Comparison of ENCODE assay signal across 20 mouse cellular contexts in the genomic region with DNA sequence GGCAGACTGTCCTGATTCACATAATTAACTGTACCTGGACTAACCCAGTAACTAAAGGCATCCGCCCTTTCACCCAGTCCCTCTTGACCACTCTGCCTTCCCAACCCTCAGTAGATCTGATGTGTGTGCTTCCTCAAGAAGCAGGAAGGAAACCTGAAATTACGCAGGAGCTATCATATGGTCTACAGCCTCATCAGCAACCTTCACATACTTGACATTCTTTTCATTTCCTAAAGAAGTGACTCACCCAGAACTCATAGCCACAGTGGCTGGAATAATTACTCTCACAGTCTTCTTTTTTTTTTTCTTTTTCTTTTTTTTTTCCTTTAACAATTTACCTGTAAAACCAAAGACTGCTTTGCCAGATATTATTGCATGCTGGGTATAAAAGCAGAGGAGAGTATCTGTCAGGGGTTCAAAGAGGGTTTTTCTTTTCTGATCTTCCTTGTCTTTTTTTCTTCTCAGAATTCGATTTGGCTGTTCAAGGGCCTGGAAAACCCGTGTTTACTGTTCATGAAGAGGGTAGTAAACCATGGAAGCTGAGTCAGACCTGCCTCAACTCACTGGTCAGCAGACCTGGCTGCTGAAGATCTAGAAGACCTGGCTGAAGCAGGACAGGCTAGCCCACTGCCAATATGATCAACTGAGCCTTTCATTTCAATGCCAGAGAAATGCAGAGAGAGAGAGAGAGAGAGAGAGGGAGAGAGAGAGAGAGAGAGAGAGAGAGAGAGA. TPM values are rescaled to one million over a fixed set of nuclear protein-coding genes. Genes with fewer than 3 reads are reported as not detected.
DNase-seq lines count a peak whose midpoint lies in the region; ATAC-seq and TF ChIP-seq lines count a peak whose summit lies in the region.
"Had no signal": no experiment of that assay in that cellular context is flagged by ENCODE, and none has a peak within 500 bp of the region (broad histone marks: within the 10 kb centered on the region; RNA-seq: fewer than 3 reads in every experiment).

No protein-coding gene starts in this region.

- H3ac ChIP-seq in myocyte (ENCODE audit: control insufficient read depth, insufficient read length) = no peak overlapping the region

- DNase-seq in embryo, embryonic 10.5 days (ENCODE audit: low spot score) = peak; percentile 8
- no peak for DNase-seq in embryo, embryonic 11 days
- DNase-seq in lung, embryonic 14.5 days = peak; percentile 11
- no peak for DNase-seq in lung, postnatal 14 days
- peak; percentile 13 for DNase-seq in R1 (ENCODE audit: low read depth, low spot score)
- no peak for DNase-seq in gastrocnemius, adult 8-10 months (ENCODE audit: low spot score in 2 of 2)
- DNase-seq: adrenal gland, postnatal 36 days; cerebellum, adult 8-10 months; heart, postnatal 36 days; kidney, adult 9 months; lung, postnatal 36 days; right cerebral cortex, adult 18-20 months; thymus, adult 18-20 months; thymus, postnatal 4 days had no signal

- H3K9me3 ChIP-seq in lung, embryonic 14.5 days (ENCODE audit: low read depth, low read length) = no peaks in the 10 kb centered on the region
- no peaks in the 10 kb centered on the region for H3K9me3 ChIP-seq in kidney, embryonic 15.5 days (replicated peaks)
- H3K9me3 ChIP-seq: embryonic facial prominence, embryonic 12.5 days; liver, embryonic 15.5 days had no signal

- H3K4me1 ChIP-seq in lung, embryonic 14.5 days (ENCODE audit: insufficient read depth) = no peaks in the 10 kb centered on the region
- no peaks in the 10 kb centered on the region for H3K4me1 ChIP-seq in kidney, embryonic 15.5 days
- H3K4me1 ChIP-seq: embryonic facial prominence, embryonic 12.5 days; liver, embryonic 15.5 days had no signal

- no peak overlapping the region for H3K4me2 ChIP-seq in lung, embryonic 14.5 days
- peak overlapping the region; percentile 60 for H3K4me2 ChIP-seq in myocyte (ENCODE audit: low read depth)
- no peak overlapping the region for H3K4me2 ChIP-seq in kidney, embryonic 15.5 days
- H3K4me2 ChIP-seq: embryonic facial prominence, embryonic 12.5 days; hindbrain, embryonic 14.5 days; liver, embryonic 15.5 days had no signal

- TF ChIP-seq CTCF in lung, embryonic 14.5 days (IDR thresholded peaks at IDR 0.05; ENCODE audit: low read depth) = no peak

- no peak for TF ChIP-seq POLR2A in myocyte (IDR thresholded peaks at IDR 0.05; ENCODE audit: insufficient read length, low read depth)

- H3K79me2 ChIP-seq in myocyte (ENCODE audit: control insufficient read depth, insufficient read depth) = no peaks in the 10 kb centered on the region

- 0 out of 2 replicates have a peak, but pooled peaks have one; percentile 31 for ATAC-seq in lung, embryonic 14.5 days (ENCODE audit: insufficient read depth)
- ATAC-seq in kidney, embryonic 15.5 days (replicated peaks; ENCODE audit: low FRiP score) = no peak
- ATAC-seq: forebrain, embryonic 16.5 days had no signal

- H3K36me3 ChIP-seq in lung, embryonic 14.5 days (ENCODE audit: insufficient read depth) = no peaks in the 10 kb centered on the region
- no peaks in the 10 kb centered on the region for H3K36me3 ChIP-seq in myocyte (ENCODE audit: control insufficient read depth, insufficient read depth)
- H3K36me3 ChIP-seq in kidney, embryonic 15.5 days = no peaks in the 10 kb centered on the region
- H3K36me3 ChIP-seq: embryonic facial prominence, embryonic 12.5 days; liver, embryonic 15.5 days had no signal

- H3K27ac ChIP-seq in lung, embryonic 14.5 days (ENCODE audit: low read depth) = no peak overlapping the region
- H3K27ac ChIP-seq in kidney, embryonic 15.5 days = no peak overlapping the region
- H3K27ac ChIP-seq: embryonic facial prominence, embryonic 12.5 days; hindbrain, embryonic 14.5 days; liver, embryonic 15.5 days had no signal

- WGBS in lung, embryonic 14.5 days = 56% methylated on average over 4 of the region's 4 CpGs
- 66% methylated on average over 4 of the region's 4 CpGs for WGBS in kidney, embryonic 15.5 days

- no peak overlapping the region for H3K4me3 ChIP-seq in lung, embryonic 14.5 days (ENCODE audit: low read depth, low read length)
- no peak overlapping the region for H3K4me3 ChIP-seq in myocyte
- no peak overlapping the region for H3K4me3 ChIP-seq in kidney, embryonic 15.5 days (replicated peaks)
- H3K4me3 ChIP-seq: embryonic facial prominence, embryonic 12.5 days; liver, embryonic 15.5 days had no signal

- no peak overlapping the region for H3K9ac ChIP-seq in lung, embryonic 14.5 days
- H3K9ac ChIP-seq in kidney, embryonic 15.5 days = no peak overlapping the region
- H3K9ac ChIP-seq: embryonic facial prominence, embryonic 12.5 days; hindbrain, embryonic 14.5 days; liver, embryonic 15.5 days had no signal

- no peaks in the 10 kb centered on the region for H3K27me3 ChIP-seq in lung, embryonic 14.5 days (ENCODE audit: insufficient read depth, low read length)
- H3K27me3 ChIP-seq in myocyte (ENCODE audit: control insufficient read depth, insufficient read depth, insufficient read length) = no peaks in the 10 kb centered on the region
- H3K27me3 ChIP-seq in kidney, embryonic 15.5 days = no peaks in the 10 kb centered on the region
- H3K27me3 ChIP-seq: embryonic facial prominence, embryonic 12.5 days; liver, embryonic 15.5 days had no signal

TF ChIP-seq in myocyte, 11 proteins besides CTCF, POLR2A, EP300 and RAD21:
- TF ChIP-seq MYOG (IDR thresholded peaks at IDR 0.05; ENCODE audit: control insufficient read depth in 1 of 3, insufficient read depth in 1 of 3, insufficient read length in 2 of 3, low read depth in 2 of 3) = no peak
- no peak for TF ChIP-seq MYOD1 (IDR thresholded peaks at IDR 0.05; ENCODE audit: control insufficient read depth in 1 of 3, insufficient read length in 2 of 3, low read depth in 2 of 3)
- no peak for TF ChIP-seq MAX (IDR thresholded peaks at IDR 0.05; ENCODE audit: low read depth)
- no peak for TF ChIP-seq CEBPB (IDR thresholded peaks at IDR 0.05; ENCODE audit: insufficient read depth, poor library complexity, severe bottlenecking)
- TF ChIP-seq E2F4 (IDR thresholded peaks at IDR 0.05; ENCODE audit: insufficient read depth) = no peak
- no peak for TF ChIP-seq POLR2AphosphoS2 (IDR thresholded peaks at IDR 0.05; ENCODE audit: insufficient read length, low read depth)
- TF ChIP-seq USF1 (IDR thresholded peaks at IDR 0.05; ENCODE audit: low read depth) = no peak
- TF ChIP-seq REST (IDR thresholded peaks at IDR 0.05; ENCODE audit: insufficient read depth, insufficient read length) = no peak
- TF ChIP-seq SRF (IDR thresholded peaks at IDR 0.05; ENCODE audit: control insufficient read depth, insufficient read length, low read depth) = no peak
- TF ChIP-seq TCF12 (IDR thresholded peaks at IDR 0.05; ENCODE audit: insufficient read depth, poor library complexity, severe bottlenecking) = no peak
- no peak for TF ChIP-seq TCF3 (IDR thresholded peaks at IDR 0.05; ENCODE audit: insufficient read length, low read depth)

RNA-seq across cellular contexts. Expression of a gene that starts 8.1 kb away (rescaled TPM):
- 303 and 307 TPM in 2 replicates for polyA plus RNA-seq in lung, embryonic 14.5 days (2014; fragmentation: Nextera tagmentation; extraction: Ambion mirVana)
- 43.8 TPM for polyA plus RNA-seq in myocyte (2012; fragmentation: generic; extraction: Trizol)
- 318 and 325 TPM in 2 replicates for polyA plus RNA-seq in kidney, embryonic 15.5 days (2015; fragmentation: Nextera tagmentation; extraction: Ambion mirVana)
- total RNA-seq in gastrocnemius, adult 8-10 months (2022) = 10 to 100 TPM; 58.3 to 74.3 (median 66.0) TPM

Comparison
In these comparisons a context has a peak if more than half of its experiments do, and no peak if none do; other contexts are left out.
1. DNase-seq: peak in embryo, embryonic 10.5 days (single experiment), lung, embryonic 14.5 days (single experiment) and R1 (single experiment); none in embryo, embryonic 11 days (single experiment), lung, postnatal 14 days (single experiment) and gastrocnemius, adult 8-10 months (0 of 2).